Mouse (Mus musculus) E14TG2a.4 (cell line): Measurements from ENCODE around the gene Smco4.

Experiments used
- CTCF ChIP-seq: conservative IDR thresholded peaks from 2 replicates; pipeline ENCODE4 v1.5.1; 2014; ENCODE audit warnings: low read length
- NANOG ChIP-seq: IDR thresholded peaks from 2 replicates; pipeline ENCODE4 v1.6.1; 2014; ENCODE audit warnings: borderline replicate concordance, low read length, mixed read lengths

- TF ChIP-seq CTCF (no peak), NANOG (no peak)
Measured at GRCm38 (mm10) chr9:15473206-15473605, 20.0 kb upstream of the Smco4 start.
